Mouse (Mus musculus) testis, postnatal 14 days (tissue): ENCODE results near the gene Zfp971.
A peak's percentile ranks its signal among the peaks of the same experiment; 100 is the strongest.
"Not testable (repeated sequence)": the region's sequence is repeated elsewhere in the genome, so short reads cannot be mapped to it uniquely, and the experiment has no call there.

Experiments used
- DNase-seq: peaks from one replicate; pipeline ENCODE4 v3.0.0; 2021; ENCODE audit warnings: low spot score

Zfp971 gene

GRCm38 (mm10) chr2:178023011-178023611 is at the start of gene Zfp971:
Gene Zfp971, plus strand, starts transcription at chr2:178023284.
- DNase-seq = peak; percentile 33

- DNase-seq = not testable (repeated sequence)
These were observed 48.3 kb upstream of the Zfp971 start for GRCm38 (mm10) chr2:177974814-177975213.

DNA sequence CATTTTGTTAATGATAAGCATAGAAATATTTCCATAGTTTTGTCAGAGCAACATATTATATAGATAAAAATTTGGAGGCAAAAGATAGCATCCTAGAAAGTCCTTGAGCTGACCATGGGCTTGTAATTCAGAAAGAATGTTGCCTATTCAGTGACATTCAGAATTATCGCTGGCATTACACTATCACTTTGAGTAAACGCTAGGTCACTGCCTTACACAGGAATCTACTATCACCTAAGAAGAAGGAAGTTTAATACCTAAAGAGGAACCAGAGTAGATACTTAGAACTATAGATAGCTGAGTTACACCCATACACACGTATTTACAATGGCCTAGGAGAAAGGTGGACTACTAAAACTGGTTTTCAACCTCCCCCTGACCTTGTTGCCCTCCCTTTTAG is 3.6 kb upstream of the Zfp971 start:
- DNase-seq = not testable (repeated sequence)

DNA sequence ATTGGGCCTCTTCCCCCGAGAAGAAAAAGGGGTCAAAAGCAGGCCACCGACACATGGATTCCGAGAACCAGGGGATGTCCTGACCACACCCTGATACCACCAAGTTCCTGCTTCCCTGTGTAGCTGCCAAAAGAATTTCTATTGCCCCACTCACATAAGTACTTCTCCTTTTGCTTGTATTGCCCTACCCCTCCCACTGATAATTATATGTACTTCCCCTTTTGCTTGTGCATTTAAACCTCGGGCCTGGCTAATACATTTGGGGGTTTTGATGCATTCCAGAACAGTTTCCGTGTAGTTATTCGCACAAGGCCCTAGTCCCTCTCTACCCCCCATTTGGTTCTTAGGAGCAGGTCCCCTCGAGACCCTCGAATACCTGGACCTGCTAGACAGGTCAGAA is 2.3 kb upstream of the Zfp971 start:
- not testable (repeated sequence) for DNase-seq

DNA sequence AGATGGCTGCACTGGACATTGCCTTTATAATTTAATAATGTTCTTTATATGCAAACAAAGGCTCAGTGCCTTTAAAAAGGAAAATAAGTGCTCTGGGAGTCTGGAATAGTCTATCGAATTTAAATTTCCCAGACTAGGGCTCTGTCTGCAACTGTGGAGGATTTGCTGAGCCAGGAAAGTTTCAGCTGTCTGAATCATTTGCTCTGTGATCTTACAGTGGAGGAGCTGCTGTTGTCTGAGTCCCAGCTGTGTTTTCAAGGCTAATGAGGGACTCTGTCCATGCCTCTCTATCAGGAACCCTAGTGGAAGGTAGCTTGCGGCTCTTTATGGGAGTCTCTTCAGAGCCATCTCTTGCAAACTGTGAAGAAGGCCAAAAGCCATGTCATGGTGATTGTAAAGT is 777 bp downstream of the Zfp971 start:
- DNase-seq = not testable (repeated sequence)

DNA sequence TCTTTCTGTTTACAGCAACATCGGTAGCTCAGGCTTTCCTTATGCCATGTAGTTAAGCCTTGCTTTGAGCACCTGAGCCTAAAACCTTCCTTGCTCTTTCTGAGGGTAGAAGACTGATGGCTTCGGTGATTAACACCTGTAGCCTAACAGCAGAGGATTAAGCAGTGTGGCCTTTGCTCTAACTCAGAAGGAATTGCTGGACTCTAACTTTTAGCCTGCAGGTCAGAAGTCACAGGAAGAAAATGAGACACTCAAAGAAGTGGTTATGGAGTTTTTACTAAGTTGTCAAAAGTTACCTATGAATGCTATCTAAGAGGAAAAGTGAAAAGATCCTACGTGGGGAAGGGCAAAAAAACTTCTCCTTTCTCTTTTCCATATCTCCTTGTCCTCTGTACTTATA is 4.5 kb downstream of the Zfp971 start:
- not testable (repeated sequence) for DNase-seq

DNA sequence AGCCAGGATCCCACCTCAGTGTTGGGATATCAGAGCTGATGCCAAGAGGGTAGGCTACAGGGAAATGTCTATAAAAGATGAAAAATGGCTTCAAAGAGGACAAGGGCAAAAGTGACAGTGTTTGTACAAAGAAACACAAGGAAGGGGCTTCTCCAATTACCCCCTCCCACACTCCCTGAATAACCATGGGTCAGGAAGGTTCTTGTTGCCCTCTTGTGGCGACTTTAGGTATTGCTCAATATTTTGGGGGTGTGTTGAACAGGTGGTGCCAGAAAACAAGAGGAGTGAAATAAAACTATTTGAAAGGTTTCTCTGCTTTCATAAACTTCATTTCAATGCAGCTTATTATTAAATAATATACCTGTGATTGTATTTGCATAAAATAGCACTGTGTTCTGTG is 35.1 kb downstream of the Zfp971 start:
- no peak for DNase-seq

- not testable (repeated sequence) for DNase-seq
These were observed 55.2 kb downstream of the Zfp971 start, which contains the start of gene Zfp931 for GRCm38 (mm10) chr2:178078166-178078717. Gene Zfp931, minus strand, starts transcription at chr2:178078476.
